Mouse (Mus musculus) midbrain, embryonic 14.5 days (tissue): ENCODE results near the gene Parp16. TPM values are rescaled to one million over a fixed set of nuclear protein-coding genes. Genes with fewer than 3 reads are reported as not detected.

Experiments
- ATAC-seq: fragments of 200-750 bp; cut with Nextera tagmentation; 2 replicates; pipeline ENCODE4 v1.8.0; 2017; ENCODE audit warnings: moderate number of reproducible peaks, moderate library complexity; ENCODE audit not compliant: low FRiP score, low TSS enrichment
- DNase-seq: peaks from one replicate; pipeline ENCODE4 v3.0.0-alpha.2; 2015
- H3K27ac ChIP-seq: fragments of 300-500 bp; sonication (generic); replicated peaks from 2 replicates; pipeline ENCODE4 v1.5.1; 2014; ENCODE audit warnings: mild to moderate bottlenecking, low read depth, low read length, moderate library complexity
- H3K27me3 ChIP-seq: fragments of 300-500 bp; sonication (generic); 2 replicates; pipeline ENCODE4 v1.6.1; 2014; ENCODE audit warnings: low read length, control low read depth, mixed read lengths; ENCODE audit not compliant: control insufficient read depth, insufficient read depth
- H3K36me3 ChIP-seq: fragments of 300-500 bp; sonication (generic); 2 replicates; pipeline ENCODE4 v1.6.1; 2014; ENCODE audit warnings: low read length, control low read depth; ENCODE audit not compliant: control insufficient read depth, insufficient read depth
- H3K4me1 ChIP-seq: fragments of 300-500 bp; sonication (generic); 2 replicates; pipeline ENCODE4 v1.6.1; 2014; ENCODE audit warnings: mild to moderate bottlenecking, antibody characterized with exemption, low read length, control low read depth; ENCODE audit not compliant: control insufficient read depth, insufficient read depth
- H3K4me2 ChIP-seq: fragments of 300-500 bp; sonication (generic); 2 replicates; pipeline ENCODE4 v1.6.1; 2014; ENCODE audit warnings: mild to moderate bottlenecking, low read length, moderate library complexity
- H3K4me3 ChIP-seq: fragments of 300-500 bp; sonication (generic); replicated peaks from 2 replicates; pipeline ENCODE4 v1.5.1; 2014; ENCODE audit warnings: low read depth, low read length
- H3K9ac ChIP-seq: fragments of 300-500 bp; sonication (generic); replicated peaks from 2 replicates; pipeline ENCODE4 v1.6.1; 2014; ENCODE audit warnings: mild to moderate bottlenecking, low read length, moderate library complexity
- H3K9me3 ChIP-seq: fragments of 300-500 bp; sonication (generic); 2 replicates; pipeline ENCODE4 v1.6.1; 2016; ENCODE audit warnings: low read length, control low read depth, mixed read lengths; ENCODE audit not compliant: control insufficient read depth
- WGBS: fragments of 180-500 bp; shearing (Covaris S2); extraction: QIAGEN DNeasy Blood & Tissue Kit; methylation state at CpG from one replicate; pipeline ENCODE4 v1.1.7; 2014; 5-methylcytosine and 5-hydroxymethylcytosine counted together
- polyA plus RNA-seq: library from polyadenylated mRNA; unstranded; fragments of >200 nt; fragmentation: Nextera tagmentation; extraction: Ambion mirVana; gene quantifications from 2 replicates; pipeline ENCODE4 v1.2.1, GENCODE M21; 2014

Parp16 gene
- polyA plus RNA-seq, 1 experiment from 2014 or later, result 5.2 TPM

DNA sequence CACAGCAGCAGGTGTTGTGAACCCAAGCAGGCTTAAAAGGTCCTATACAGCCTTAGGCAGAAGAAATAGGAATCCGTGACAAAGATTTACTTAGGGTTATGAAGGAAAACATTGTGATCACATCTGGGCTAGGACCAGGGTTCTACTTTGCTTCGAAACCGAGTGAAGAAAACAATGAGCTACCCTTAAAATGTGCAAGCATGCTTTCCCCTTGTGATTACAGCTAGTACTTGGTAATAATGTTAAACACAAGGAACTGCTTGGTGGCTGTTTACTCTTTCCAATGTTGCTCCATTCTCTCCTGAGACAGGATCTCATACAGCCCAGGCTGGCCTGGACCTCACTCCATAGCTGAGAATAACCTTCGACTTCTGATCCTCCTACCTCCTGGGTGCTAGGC lies 34.0 kb upstream of the Parp16 start:
- no peak for ATAC-seq
- Histone ChIP-seq H3K4me2 (no peak overlapping the region), H3K4me1 (peaks cover 55% of the 10 kb centered on the region), H3K9me3 (no peaks in the 10 kb centered on the region), H3K9ac (no peak overlapping the region), H3K4me3 (no peak overlapping the region), H3K27ac (peak overlapping the region; percentile 85; the same call in 1 of the 2 replicates), H3K27me3 (no peaks in the 10 kb centered on the region), H3K36me3 (0 out of 2 replicates have a peak, but pooled peaks cover 5% of the 10 kb centered on the region)
- DNase-seq, result peak; percentile 23
- 12% methylated on average over 4 of the region's 4 CpGs for WGBS

DNA sequence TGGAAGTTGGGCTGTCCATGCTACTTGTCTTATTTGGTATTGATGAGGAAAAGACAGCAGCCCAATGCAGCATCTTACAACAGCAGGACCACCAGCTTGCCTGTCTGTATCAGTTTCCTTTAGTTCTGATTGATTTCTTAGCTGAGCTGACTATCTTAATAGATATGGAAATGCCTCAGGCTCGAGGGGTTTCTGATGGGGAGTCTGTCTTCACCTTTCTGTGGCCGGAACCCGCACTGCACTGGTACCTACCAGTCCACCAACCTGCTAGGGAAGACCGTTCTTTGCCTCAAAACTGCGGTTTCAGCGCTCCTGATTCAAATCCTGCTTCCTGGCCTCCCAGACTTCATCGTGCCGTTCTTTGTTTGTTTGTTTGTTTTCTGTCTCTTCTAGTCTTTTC lies 33.3 kb upstream of the Parp16 start:
- 11% methylated on average over 8 of the region's 8 CpGs for WGBS
- ATAC-seq (no peak), DNase-seq (peak; percentile 18)
- no peaks in the 10 kb centered on the region for H3K27me3 ChIP-seq
- peaks cover 48% of the 10 kb centered on the region for H3K4me1 ChIP-seq
- 0 out of 2 replicates have a peak, but pooled peaks cover 8% of the 10 kb centered on the region for H3K36me3 ChIP-seq
- peak overlapping the region; percentile 77 for H3K4me2 ChIP-seq
- peak overlapping the region; percentile 40; the same call in 1 of the 2 replicates for H3K4me3 ChIP-seq
- no peaks in the 10 kb centered on the region for H3K9me3 ChIP-seq
- no peak overlapping the region for H3K9ac ChIP-seq
- peak overlapping the region; percentile 85 for H3K27ac ChIP-seq

GRCm38 (mm10) chr9:65162711-65163639 lies 32.2 kb upstream of the Parp16 start:
- Histone ChIP-seq H3K36me3 (0 out of 2 replicates have a peak, but pooled peaks cover 8% of the 10 kb centered on the region), H3K27ac (peak overlapping the region; percentile 85), H3K9me3 (no peaks in the 10 kb centered on the region), H3K4me2 (peak overlapping the region; percentile 77), H3K9ac (peak overlapping the region; percentile 59), H3K27me3 (no peaks in the 10 kb centered on the region), H3K4me1 (peaks cover 37% of the 10 kb centered on the region), H3K4me3 (peak overlapping the region; percentile 40)
- WGBS, result under 1% methylated on average over 63 of the region's 69 CpGs
- ATAC-seq, result peak; percentile 90
- DNase-seq, result peak; percentile 89

DNA sequence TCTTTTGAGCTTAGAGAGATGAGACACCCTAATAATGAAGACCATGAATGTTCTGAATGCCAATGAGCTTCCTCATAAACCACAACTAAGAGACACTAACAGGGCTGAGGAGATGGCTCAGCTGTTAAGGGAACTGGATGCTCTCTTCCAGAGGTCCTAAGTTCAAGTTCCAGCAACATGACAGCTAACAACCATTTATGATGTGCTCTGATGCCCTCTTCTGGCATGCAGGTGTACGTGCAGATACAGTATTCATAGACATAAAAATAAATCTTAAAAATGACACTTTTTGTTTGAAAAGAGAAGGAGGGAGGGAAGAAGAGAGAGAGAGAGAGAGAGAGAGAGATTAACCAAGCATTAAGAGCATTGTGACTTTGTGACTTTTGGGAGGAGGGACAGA lies 30.3 kb upstream of the Parp16 start:
- peaks cover 39% of the 10 kb centered on the region for H3K4me1 ChIP-seq
- H3K27me3 ChIP-seq, result no peaks in the 10 kb centered on the region
- WGBS, result 8% methylated on average over 1 of the region's 1 CpGs
- H3K4me3 ChIP-seq, result no peak overlapping the region
- 0 out of 2 replicates have a peak, but pooled peaks cover 8% of the 10 kb centered on the region for H3K36me3 ChIP-seq
- no peaks in the 10 kb centered on the region for H3K9me3 ChIP-seq
- ATAC-seq (no peak), DNase-seq (peak; percentile 51)
- H3K4me2 ChIP-seq, result no peak overlapping the region
- no peak overlapping the region for H3K9ac ChIP-seq
- H3K27ac ChIP-seq, result no peak overlapping the region

GRCm38 (mm10) chr9:65166386-65166785 lies 28.8 kb upstream of the Parp16 start:
- 84% methylated on average over 9 of the region's 9 CpGs for WGBS
- H3K4me1 ChIP-seq, result peaks cover 26% of the 10 kb centered on the region
- H3K36me3 ChIP-seq, result 0 out of 2 replicates have a peak, but pooled peaks cover 8% of the 10 kb centered on the region
- H3K9ac ChIP-seq, result no peak overlapping the region
- H3K27ac ChIP-seq, result no peak overlapping the region
- H3K27me3 ChIP-seq, result no peaks in the 10 kb centered on the region
- H3K9me3 ChIP-seq, result no peaks in the 10 kb centered on the region
- DNase-seq (no peak), ATAC-seq (no peak)
- H3K4me2 ChIP-seq, result no peak overlapping the region
- no peak overlapping the region for H3K4me3 ChIP-seq

DNA sequence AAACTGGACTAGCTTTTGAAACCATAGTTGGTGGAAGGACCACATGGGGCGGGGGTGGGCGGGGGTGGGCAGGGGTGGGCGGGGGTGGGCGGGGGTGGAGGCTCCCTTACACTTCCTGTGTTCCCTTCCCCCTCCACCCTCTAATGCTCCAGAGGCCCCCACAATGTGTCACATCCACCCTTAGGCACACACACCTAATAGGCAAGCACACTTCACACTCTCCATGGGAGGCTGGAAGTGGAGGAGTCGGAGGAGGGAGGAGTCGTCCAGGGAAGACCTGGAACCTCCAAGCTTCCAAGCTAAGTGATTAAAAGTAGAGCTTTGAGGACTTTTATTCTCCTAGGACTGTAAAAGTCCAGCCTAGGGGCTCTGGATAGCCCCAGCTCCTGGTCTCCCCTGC lies 26.6 kb upstream of the Parp16 start:
- DNase-seq (no peak), ATAC-seq (no peak)
- no peaks in the 10 kb centered on the region for H3K9me3 ChIP-seq
- H3K9ac ChIP-seq, result no peak overlapping the region
- no peak overlapping the region for H3K4me3 ChIP-seq
- 46% methylated on average over 6 of the region's 6 CpGs for WGBS
- peaks cover 9% of the 10 kb centered on the region; the same call in 1 of the 2 replicates for H3K4me1 ChIP-seq
- H3K27me3 ChIP-seq, result no peaks in the 10 kb centered on the region
- H3K36me3 ChIP-seq, result 0 out of 2 replicates have a peak, but pooled peaks cover 8% of the 10 kb centered on the region
- no peak overlapping the region; the same call in 1 of the 2 replicates for H3K27ac ChIP-seq
- no peak overlapping the region for H3K4me2 ChIP-seq

DNA sequence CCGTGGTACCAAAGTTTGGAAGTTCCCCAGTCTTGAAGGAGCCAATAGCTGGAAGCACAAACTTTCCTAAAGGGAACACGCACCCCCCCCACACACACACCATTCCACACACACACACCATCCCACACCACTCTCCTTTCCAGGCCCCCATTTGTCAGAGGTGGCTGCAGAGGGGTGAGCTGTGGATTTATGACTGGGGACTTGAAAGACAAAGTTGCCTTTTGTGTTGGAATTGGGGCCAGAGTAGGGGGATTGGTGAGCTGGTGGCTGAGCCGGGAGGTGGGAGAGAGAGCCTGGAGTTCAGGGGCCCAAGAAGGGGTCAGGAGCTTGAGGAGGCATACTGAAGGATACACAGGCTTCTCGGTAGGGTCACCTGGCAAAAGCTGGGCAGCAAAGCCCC lies 26.2 kb upstream of the Parp16 start:
- Histone ChIP-seq H3K9me3 (no peaks in the 10 kb centered on the region), H3K4me1 (0 out of 2 replicates have a peak, but pooled peaks cover 8% of the 10 kb centered on the region), H3K4me2 (no peak overlapping the region), H3K9ac (no peak overlapping the region), H3K36me3 (0 out of 2 replicates have a peak, but pooled peaks cover 8% of the 10 kb centered on the region), H3K27ac (peak overlapping the region; percentile 45; the same call in 1 of the 2 replicates), H3K27me3 (no peaks in the 10 kb centered on the region), H3K4me3 (no peak overlapping the region)
- DNase-seq, result no peak
- ATAC-seq, result no peak
- WGBS, result 38% methylated on average over 4 of the region's 4 CpGs

- Histone ChIP-seq H3K36me3 (0 out of 2 replicates have a peak, but pooled peaks cover under 1% of the 10 kb centered on the region), H3K4me3 (no peak overlapping the region), H3K4me1 (peaks cover 33% of the 10 kb centered on the region), H3K4me2 (no peak overlapping the region), H3K27me3 (no peaks in the 10 kb centered on the region), H3K9me3 (no peaks in the 10 kb centered on the region), H3K27ac (no peak overlapping the region), H3K9ac (no peak overlapping the region)
- no peak for ATAC-seq
- no peak for DNase-seq
- 88% methylated on average over 9 of the region's 9 CpGs for WGBS
Observed at GRCm38 (mm10) chr9:65172654-65173053, 22.5 kb upstream of the Parp16 start.
